Mouse (Mus musculus) neural tube, embryonic 11.5 days (tissue): ENCODE data around the gene Tmem184b. TPM values are rescaled to one million over a fixed set of nuclear protein-coding genes. Genes with fewer than 3 reads are reported as not detected.

Source experiments
- ATAC-seq: fragments of 200-750 bp; cut with Nextera tagmentation; 2 replicates; pipeline ENCODE4 v1.8.0; 2017; ENCODE audit warnings: moderate number of reproducible peaks, mild to moderate bottlenecking, moderate TSS enrichment, moderate library complexity; ENCODE audit not compliant: insufficient read depth, low FRiP score, low TSS enrichment
- DNase-seq: peaks from one replicate; pipeline ENCODE4 v3.0.0-alpha.2; 2015; ENCODE audit warnings: low spot score
- H3K27ac ChIP-seq: fragments of 300-500 bp; sonication (generic); 2 replicates; pipeline ENCODE4 v1.5.1; 2014; ENCODE audit warnings: low read depth, mild to moderate bottlenecking, low read length
- H3K27me3 ChIP-seq: fragments of 300-500 bp; sonication (generic); 2 replicates; pipeline ENCODE4 v1.6.1; 2014; ENCODE audit warnings: mild to moderate bottlenecking, low read length, mixed read lengths; ENCODE audit not compliant: control insufficient read depth, insufficient read depth
- H3K36me3 ChIP-seq: fragments of 300-500 bp; sonication (generic); 2 replicates; pipeline ENCODE4 v1.6.1; 2014; ENCODE audit warnings: mild to moderate bottlenecking, low read length, moderate library complexity, mixed read lengths; ENCODE audit not compliant: control insufficient read depth, insufficient read depth
- H3K4me1 ChIP-seq: fragments of 300-500 bp; sonication (generic); 2 replicates; pipeline ENCODE4 v1.6.1; 2014; ENCODE audit warnings: low read length, mixed read lengths; ENCODE audit not compliant: control insufficient read depth, insufficient read depth
- H3K4me2 ChIP-seq: fragments of 300-500 bp; sonication (generic); 2 replicates; pipeline ENCODE4 v1.6.1; 2014; ENCODE audit warnings: low read depth, mild to moderate bottlenecking, moderate library complexity
- H3K4me3 ChIP-seq: fragments of 300-500 bp; sonication (generic); 2 replicates; pipeline ENCODE4 v1.5.1; 2014; ENCODE audit warnings: low read depth, low read length
- H3K9ac ChIP-seq: fragments of 300-500 bp; sonication (generic); 2 replicates; pipeline ENCODE4 v1.6.1; 2014; ENCODE audit warnings: mild to moderate bottlenecking, low read length
- H3K9me3 ChIP-seq: fragments of 300-500 bp; sonication (generic); 2 replicates; pipeline ENCODE4 v1.6.1; 2016; ENCODE audit warnings: low read length; ENCODE audit not compliant: control insufficient read depth
- WGBS: fragments of 180-500 bp; shearing (Covaris S2); extraction: QIAGEN DNeasy Blood & Tissue Kit; methylation state at CpG from one replicate; pipeline ENCODE4 v1.1.7; 2014; 5-methylcytosine and 5-hydroxymethylcytosine counted together
- polyA plus RNA-seq: library from polyadenylated mRNA; unstranded; fragments of >200 nt; fragmentation: Nextera tagmentation; extraction: Ambion mirVana; gene quantifications from 2 replicates; pipeline ENCODE4 v1.2.1, GENCODE M21; 2014

The Tmem184b gene
- polyA plus RNA-seq, 1 experiment from 2014 or later: 52.9 TPM

DNA sequence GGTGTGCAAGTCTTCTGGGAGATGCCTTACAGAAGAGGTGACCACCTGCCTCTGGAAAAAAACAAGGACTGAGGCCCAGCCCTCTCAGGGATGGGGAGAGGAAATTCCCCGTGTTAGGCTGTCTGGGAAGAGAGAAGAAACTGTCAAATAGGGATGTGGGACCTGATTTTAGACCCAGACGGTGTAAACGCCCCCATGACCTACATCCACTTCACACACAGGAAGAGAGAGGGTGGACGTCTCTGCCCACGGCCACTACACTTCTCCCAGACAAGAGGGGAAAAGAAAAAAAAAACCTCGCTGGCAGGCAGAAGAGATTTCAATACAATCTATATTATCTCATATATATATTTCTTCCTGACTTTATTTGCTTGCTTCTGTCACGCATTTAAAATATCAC is 43.0 kb downstream of the Tmem184b start:
- Histone ChIP-seq H3K4me3 (no peak overlapping the region), H3K4me2 (no peak overlapping the region), H3K36me3 (peaks cover 12% of the 10 kb centered on the region), H3K9me3 (no peaks in the 10 kb centered on the region), H3K27ac (no peak overlapping the region), H3K27me3 (peaks cover 11% of the 10 kb centered on the region), H3K4me1 (peaks cover 14% of the 10 kb centered on the region), H3K9ac (no peak overlapping the region)
- WGBS: 77% methylated on average over 7 of the region's 7 CpGs
- ATAC-seq (no peak), DNase-seq (no peak)

DNA sequence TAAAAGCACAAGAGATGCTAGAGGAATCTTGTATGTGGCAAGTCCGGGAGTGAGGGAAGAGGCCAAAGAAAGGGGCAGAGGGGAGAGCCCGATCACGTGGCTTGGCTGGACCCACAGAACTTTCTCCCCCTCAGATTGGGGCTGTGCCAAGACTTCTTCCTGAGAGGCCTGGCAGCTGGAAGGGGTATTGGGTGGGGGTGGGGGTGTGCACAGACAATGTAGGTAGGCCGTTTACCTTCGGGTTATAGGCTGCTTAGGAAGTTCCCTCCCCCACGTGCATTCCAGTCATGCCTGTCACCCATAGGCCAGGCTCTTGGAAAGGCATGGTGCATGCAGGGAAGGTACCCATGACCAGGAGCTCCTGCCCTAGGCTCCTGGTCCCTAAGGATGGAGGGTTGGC is 43.4 kb downstream of the Tmem184b start:
- Histone ChIP-seq H3K9ac (no peak overlapping the region), H3K4me2 (no peak overlapping the region), H3K27me3 (peaks cover 11% of the 10 kb centered on the region), H3K36me3 (peaks cover 12% of the 10 kb centered on the region), H3K4me3 (no peak overlapping the region), H3K27ac (no peak overlapping the region), H3K9me3 (no peaks in the 10 kb centered on the region), H3K4me1 (peaks cover 14% of the 10 kb centered on the region)
- ATAC-seq: no peak
- no peak for DNase-seq
- WGBS: 50% methylated on average over 6 of the region's 6 CpGs

DNA sequence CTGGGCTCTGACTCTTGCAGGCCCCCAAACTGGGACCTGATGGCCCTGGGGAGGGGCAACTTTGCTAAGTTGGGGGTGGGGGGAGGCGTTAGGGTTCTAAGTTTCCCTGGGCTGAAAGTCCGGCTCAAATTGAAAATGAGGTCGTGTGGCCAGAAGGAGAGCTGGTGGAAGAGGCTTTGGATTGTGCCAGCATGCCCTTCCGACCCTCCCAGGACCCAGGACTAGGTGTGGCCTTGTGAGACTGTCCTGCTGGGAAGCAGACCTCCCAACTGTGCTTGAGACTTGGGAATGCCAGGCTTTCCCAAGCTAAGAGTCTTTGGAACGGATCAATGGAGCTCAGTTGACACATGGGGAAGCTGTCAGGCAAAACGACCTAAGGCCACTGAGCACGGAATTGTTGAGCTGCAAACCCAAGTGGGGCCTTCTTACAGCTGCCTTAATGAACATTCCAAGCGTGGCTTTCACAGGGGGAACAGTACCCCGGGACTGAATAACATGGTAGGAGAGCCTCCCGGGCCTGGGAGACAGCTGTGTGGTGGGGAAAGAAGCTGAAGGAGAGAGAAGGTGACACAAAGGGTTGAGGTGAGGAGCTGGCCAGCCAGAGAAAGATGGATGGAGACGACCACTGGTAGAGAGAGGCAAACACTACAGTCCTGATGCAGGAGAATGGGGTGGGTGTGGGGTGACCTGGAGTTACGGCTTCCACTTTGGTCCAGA is 45.2 kb downstream of the Tmem184b start:
- Histone ChIP-seq H3K27ac (no peak overlapping the region), H3K9me3 (no peaks in the 10 kb centered on the region)

DNA sequence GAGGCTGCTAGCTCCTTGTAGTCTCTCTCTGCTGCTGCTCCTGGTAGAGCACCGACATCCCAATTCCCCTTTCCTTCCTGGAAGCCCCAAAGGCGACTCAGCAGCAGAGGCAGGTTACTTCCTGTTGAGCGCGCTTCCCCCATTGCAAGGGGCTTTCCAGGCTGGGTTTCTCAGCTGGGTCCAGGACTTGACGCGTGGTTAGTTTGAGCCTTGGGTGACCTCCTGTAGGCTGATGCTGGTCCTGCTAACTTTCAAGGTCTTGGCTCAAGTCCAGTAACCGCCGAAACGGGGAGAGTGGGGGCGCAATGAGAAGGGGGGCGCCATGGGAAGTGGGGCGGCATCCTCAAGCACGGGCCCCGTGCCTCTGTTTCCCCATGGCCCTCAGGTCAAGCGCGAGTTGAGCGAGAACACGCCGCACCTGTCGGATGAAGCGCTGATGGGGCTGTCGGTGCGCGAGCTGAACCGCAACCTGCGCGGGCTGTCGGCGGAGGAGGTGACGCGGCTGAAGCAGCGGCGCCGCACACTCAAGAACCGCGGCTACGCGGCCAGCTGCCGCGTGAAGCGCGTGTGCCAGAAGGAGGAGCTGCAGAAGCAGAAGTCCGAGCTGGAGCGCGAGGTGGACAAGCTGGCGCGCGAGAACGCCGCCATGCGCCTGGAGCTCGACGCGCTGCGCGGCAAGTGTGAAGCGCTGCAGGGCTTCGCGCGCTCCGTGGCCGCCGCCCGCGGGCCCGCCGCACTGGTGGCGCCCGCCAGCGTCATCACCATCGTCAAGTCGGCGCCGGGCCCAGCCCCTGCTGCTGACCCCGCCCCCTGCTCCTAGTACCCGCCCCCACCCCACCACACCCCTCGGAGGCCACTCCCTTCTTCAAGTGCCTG is 46.1 kb downstream of the Tmem184b start:
- ATAC-seq: peak; percentile 84
- WGBS: under 1% methylated on average over 75 of the region's 77 CpGs
- no peak overlapping the region for H3K27ac ChIP-seq

More for the DNA sequence above, 45.2 kb downstream of the Tmem184b start:
- Histone ChIP-seq H3K36me3 (peaks cover 6% of the 10 kb centered on the region; the same call in 1 of the 2 replicates), H3K4me3 (peak overlapping the region; percentile 41; the same call in 1 of the 2 replicates), H3K4me1 (peaks cover 14% of the 10 kb centered on the region), H3K27me3 (peaks cover 11% of the 10 kb centered on the region), H3K4me2 (peak overlapping the region; percentile 96), H3K9ac (no peak overlapping the region; the same call in 1 of the 2 replicates)
- DNase-seq (no peak), ATAC-seq (peak; percentile 13; the same call in 1 of the 2 replicates)
- 44% methylated on average over 12 of the region's 12 CpGs for WGBS

GRCm38 (mm10) chr15:79356481-79356880 is 46.9 kb downstream of the Tmem184b start:
- ATAC-seq (no peak), DNase-seq (no peak)
- peak overlapping the region; percentile 41; the same call in 1 of the 2 replicates for H3K4me3 ChIP-seq
- H3K36me3 ChIP-seq: no peaks in the 10 kb centered on the region
- H3K4me2 ChIP-seq: peak overlapping the region; percentile 96
- WGBS: 81% methylated on average over 8 of the region's 8 CpGs
- H3K9me3 ChIP-seq: no peaks in the 10 kb centered on the region
- no peak overlapping the region for H3K27ac ChIP-seq
- H3K27me3 ChIP-seq: peaks cover 11% of the 10 kb centered on the region
- H3K9ac ChIP-seq: 0 out of 2 replicates have a peak overlapping the region, but pooled peaks have one; percentile 60
- peaks cover 14% of the 10 kb centered on the region for H3K4me1 ChIP-seq

More for the DNA sequence above, 46.1 kb downstream of the Tmem184b start:
- peaks cover 11% of the 10 kb centered on the region for H3K27me3 ChIP-seq
- no peaks in the 10 kb centered on the region for H3K9me3 ChIP-seq
- H3K4me2 ChIP-seq: peak overlapping the region; percentile 96
- H3K4me1 ChIP-seq: peaks cover 14% of the 10 kb centered on the region
- peak overlapping the region; percentile 41 for H3K4me3 ChIP-seq
- peaks cover 3% of the 10 kb centered on the region; the same call in 1 of the 2 replicates for H3K36me3 ChIP-seq
- H3K9ac ChIP-seq: peak overlapping the region; percentile 60
- peak; percentile 86 for DNase-seq

GRCm38 (mm10) chr15:79354619-79355018 is 48.8 kb downstream of the Tmem184b start:
- H3K4me2 ChIP-seq: no peak overlapping the region
- H3K27me3 ChIP-seq: peaks cover 11% of the 10 kb centered on the region
- DNase-seq (no peak), ATAC-seq (no peak)
- H3K36me3 ChIP-seq: no peaks in the 10 kb centered on the region
- H3K9me3 ChIP-seq: no peaks in the 10 kb centered on the region
- H3K27ac ChIP-seq: no peak overlapping the region
- H3K4me1 ChIP-seq: peaks cover 14% of the 10 kb centered on the region
- H3K4me3 ChIP-seq: no peak overlapping the region
- no peak overlapping the region for H3K9ac ChIP-seq
- WGBS: 83% methylated on average over 4 of the region's 4 CpGs

GRCm38 (mm10) chr15:79353690-79354305 is 49.6 kb downstream of the Tmem184b start:
- Histone ChIP-seq H3K36me3 (no peaks in the 10 kb centered on the region), H3K4me1 (peaks cover 14% of the 10 kb centered on the region), H3K9me3 (no peaks in the 10 kb centered on the region), H3K27me3 (peaks cover 12% of the 10 kb centered on the region), H3K9ac (no peak overlapping the region), H3K4me2 (no peak overlapping the region), H3K27ac (no peak overlapping the region), H3K4me3 (no peak overlapping the region)
- ATAC-seq: no peak
- 85% methylated on average over 5 of the region's 5 CpGs for WGBS
- DNase-seq: no peak

DNA sequence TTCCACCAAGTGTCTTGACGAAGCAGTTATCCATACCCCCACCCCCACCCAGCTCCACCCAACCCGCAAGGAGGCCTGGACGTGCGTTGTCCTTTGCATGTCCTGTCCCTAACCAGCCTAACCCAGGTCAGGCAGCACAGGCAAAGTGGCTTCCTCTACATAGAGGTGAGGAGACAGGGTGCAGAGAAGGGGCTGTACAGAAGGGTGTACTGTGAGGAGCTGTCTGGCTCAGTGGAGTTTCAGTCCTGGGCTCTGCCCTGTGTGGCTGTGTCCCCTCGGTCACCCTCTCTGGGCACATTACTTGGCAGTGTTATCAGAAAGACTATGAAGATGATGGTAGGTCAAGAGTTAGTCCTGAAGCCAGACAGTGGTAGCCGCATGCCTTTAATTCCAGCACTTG is 50.9 kb downstream of the Tmem184b start:
- Histone ChIP-seq H3K27me3 (peaks cover 14% of the 10 kb centered on the region), H3K9me3 (no peaks in the 10 kb centered on the region), H3K9ac (no peak overlapping the region), H3K4me3 (no peak overlapping the region), H3K27ac (no peak overlapping the region), H3K4me2 (no peak overlapping the region), H3K4me1 (peaks cover 13% of the 10 kb centered on the region), H3K36me3 (no peaks in the 10 kb centered on the region)
- DNase-seq: no peak
- WGBS: 92% methylated on average over 6 of the region's 6 CpGs
- ATAC-seq: no peak
